Mouse (Mus musculus): ENCODE measurements around the gene Taf3.

DNA sequence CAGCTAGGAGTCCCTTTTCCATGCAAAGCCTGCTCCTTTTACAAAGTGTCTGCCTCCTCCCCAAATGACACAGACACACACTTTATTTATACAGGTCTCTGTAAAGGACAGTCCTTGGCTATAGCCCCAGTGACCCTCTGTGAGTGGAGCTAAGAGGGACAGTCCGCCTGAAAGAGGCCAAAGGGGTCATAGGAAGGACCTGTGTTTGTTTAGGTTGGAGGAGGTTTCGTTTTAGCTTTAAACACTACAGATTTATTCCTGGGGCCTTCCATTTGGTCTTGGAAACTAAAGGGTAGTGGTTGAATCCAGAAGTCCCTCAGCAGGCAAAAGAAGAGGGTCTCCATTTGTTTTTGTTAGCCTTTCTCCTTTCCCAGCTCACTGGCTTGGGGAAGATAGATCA lies 174.6 kb downstream of the Taf3 start:
- TF ChIP-seq CTCF (IDR thresholded peaks at IDR 0.05; ENCODE audit: low read depth, low read length): no peak
- TF ChIP-seq POLR2A (IDR thresholded peaks at IDR 0.05; ENCODE audit: extremely low read depth, insufficient read depth, low read length): no peak

All from liver, adult 2 months (tissue).